Mouse (Mus musculus) ES-E14 (cell line): ENCODE measurements around the gene Spg7.

ENCODE experiments used
- CHD2 ChIP-seq: IDR thresholded peaks from 2 replicates; pipeline ENCODE4 v1.6.1; 2014; ENCODE audit warnings: mild to moderate bottlenecking, low read depth, low read length, inconsistent platforms
- HCFC1 ChIP-seq: IDR thresholded peaks from 2 replicates; pipeline ENCODE4 v1.6.1; 2012; ENCODE audit warnings: low read length, inconsistent platforms, borderline replicate concordance; ENCODE audit not compliant: insufficient read depth
- MAFK ChIP-seq: IDR thresholded peaks from 2 replicates; pipeline ENCODE4 v1.6.1; 2014; ENCODE audit warnings: mild to moderate bottlenecking, low read depth, low read length, inconsistent platforms; ENCODE audit not compliant: insufficient read depth
- ZC3H11A ChIP-seq: IDR thresholded peaks from 2 replicates; pipeline ENCODE4 v1.6.1; 2012; ENCODE audit warnings: low read depth, mild to moderate bottlenecking, inconsistent platforms, low read length, borderline replicate concordance
- ZNF384 ChIP-seq: IDR thresholded peaks from 2 replicates; pipeline ENCODE4 v1.6.1; 2012; ENCODE audit warnings: low read depth, low read length, inconsistent platforms

GRCm38 (mm10) chr8:123112892-123113291 is 50.1 kb downstream of the Spg7 start:
- TF ChIP-seq MAFK (no peak), HCFC1 (no peak), CHD2 (no peak), ZC3H11A (no peak), ZNF384 (no peak)
